Mouse (Mus musculus) lung, adult 2 months (tissue): ENCODE results near the gene Cnn3.

Experiments used
- CTCF ChIP-seq: fragments of 200-500 bp; IDR thresholded peaks from 2 replicates; pipeline ENCODE4 v1.5.1; 2011; ENCODE audit warnings: mild to moderate bottlenecking, low read length, control low read depth; ENCODE audit not compliant: insufficient read depth
- POLR2A ChIP-seq: fragments of 200-500 bp; IDR thresholded peaks from 2 replicates; pipeline ENCODE4 v1.6.1; 2011; ENCODE audit warnings: low read depth, mild to moderate bottlenecking, control low read depth, low read length, borderline replicate concordance; ENCODE audit errors: extremely low read depth

DNA sequence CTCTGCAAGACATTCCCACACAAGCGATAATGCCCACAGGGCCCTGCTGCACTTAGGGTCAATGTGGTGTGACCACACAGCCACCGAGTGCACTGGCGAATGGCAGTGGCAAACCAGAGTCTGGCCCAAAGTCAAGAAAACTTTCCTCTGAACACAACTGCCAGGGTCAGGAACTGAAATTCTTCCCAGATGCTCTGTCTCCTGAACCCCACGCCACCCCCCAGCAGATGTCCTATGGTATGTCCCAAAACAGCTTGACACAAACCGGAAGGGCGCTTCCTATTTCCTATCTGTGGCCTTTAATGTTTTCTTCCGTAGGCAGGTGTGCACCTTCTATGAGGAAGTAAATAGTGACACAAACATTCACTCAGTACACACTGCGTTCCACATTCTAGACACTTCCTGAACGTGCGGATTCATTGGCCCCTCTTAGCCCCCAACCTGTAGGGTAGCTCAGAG is 40.8 kb downstream of the Cnn3 start:
- TF ChIP-seq CTCF (no peak), POLR2A (no peak)
